Mouse (Mus musculus) MEL (cell line): ENCODE measurements around the gene Tes.

Experiments used
- CTCF ChIP-seq, 3 experiments: IDR thresholded peaks in 2 of 3; conservative IDR thresholded peaks in 1 of 3; 2 replicates each; pipeline ENCODE4 v1.5.1; 2011 to 2012; ENCODE audit warnings: low read length in 3 of 3, low read depth in 2 of 3, mild to moderate bottlenecking in 2 of 3, improper control_type of control experiment in 1 of 3, inconsistent platforms in 1 of 3, mixed read lengths in 1 of 3, moderate library complexity in 1 of 3; ENCODE audit not compliant: control insufficient read depth in 1 of 3, insufficient read depth in 1 of 3, poor library complexity in 1 of 3, severe bottlenecking in 1 of 3
- POLR2A ChIP-seq, 2 experiments: IDR thresholded peaks; 2 replicates each; pipeline ENCODE4 v1.6.1; 2011 to 2012; ENCODE audit warnings: low read length in 2 of 2, mild to moderate bottlenecking in 2 of 2, control low read depth in 1 of 2, improper control_type of control experiment in 1 of 2, low read depth in 1 of 2, moderate library complexity in 1 of 2; ENCODE audit not compliant: control insufficient read depth in 1 of 2, insufficient read depth in 1 of 2, poor library complexity in 1 of 2
- RAD21 ChIP-seq: IDR thresholded peaks from 2 replicates; pipeline ENCODE4 v1.6.1; 2011; ENCODE audit warnings: mild to moderate bottlenecking, low read depth, low read length, improper control_type of control experiment
- USF1 ChIP-seq: IDR thresholded peaks from 2 replicates; pipeline ENCODE4 v1.6.1; 2014; ENCODE audit warnings: low read depth, mild to moderate bottlenecking, inconsistent platforms, low read length, improper control_type of control experiment, moderate library complexity

DNA sequence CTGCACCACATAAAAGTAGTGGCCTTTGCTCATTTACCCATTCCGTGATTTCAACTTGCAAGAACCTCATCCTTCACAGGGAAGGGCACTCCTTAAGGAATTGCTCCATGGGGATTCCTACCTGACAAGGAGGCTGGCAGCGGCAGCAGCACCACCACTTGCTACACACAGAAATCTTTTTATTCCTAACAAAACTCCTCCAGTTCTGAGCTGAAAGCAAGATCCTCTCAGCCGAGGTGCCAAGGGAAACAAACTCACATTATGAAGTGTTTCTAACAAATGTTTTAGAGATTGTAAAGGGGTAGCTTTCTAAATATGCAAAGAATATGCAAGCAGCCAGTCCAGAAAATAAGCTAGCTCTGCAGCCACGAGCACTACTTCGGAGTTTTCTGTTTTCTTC lies 49.6 kb downstream of the Tes start:
- TF ChIP-seq USF1 (no peak), POLR2A (IDR thresholded peaks at IDR 0.05; ENCODE audit: control insufficient read depth in 1 of 2, insufficient read depth in 1 of 2, low read depth in 1 of 2, low read length in 2 of 2, poor library complexity in 1 of 2) (no peak), CTCF (IDR thresholded peaks at IDR 0.05 in 2 of 3, conservative IDR thresholded peaks at IDR 0.05 in 1 of 3; ENCODE audit: control insufficient read depth in 1 of 3, insufficient read depth in 1 of 3, low read depth in 2 of 3, low read length in 3 of 3, poor library complexity in 1 of 3, severe bottlenecking in 1 of 3) (no peak), RAD21 (no peak)
